Mouse (Mus musculus) G1E (cell line): Measurements from ENCODE around the gene Lrtm2.
"Not testable (repeated sequence)": the region's sequence is repeated elsewhere in the genome, so short reads cannot be mapped to it uniquely, and the experiment has no call there.

Experiments used
- CTCF ChIP-seq: IDR thresholded peaks from 2 replicates; pipeline ENCODE4 v1.5.1; 2012; ENCODE audit warnings: low read depth, low read length, inconsistent platforms, mixed read lengths
- GATA1 ChIP-seq: IDR thresholded peaks from 2 replicates; pipeline ENCODE4 v1.6.1; 2012; ENCODE audit warnings: borderline replicate concordance, low read length, inconsistent platforms, mixed read lengths
- GATA2 ChIP-seq: IDR thresholded peaks from 2 replicates; pipeline ENCODE4 v1.6.1; 2012; ENCODE audit warnings: low read depth, low read length, inconsistent platforms, borderline replicate concordance
- POLR2AphosphoS5 ChIP-seq: IDR thresholded peaks from 2 replicates; pipeline ENCODE4 v1.6.1; 2012; ENCODE audit warnings: low read depth, low read length, inconsistent platforms; ENCODE audit not compliant: insufficient replicate concordance
- TAL1 ChIP-seq: conservative IDR thresholded peaks from 2 replicates; pipeline ENCODE4 v1.6.1; 2012; ENCODE audit warnings: low read depth, low read length, inconsistent platforms, mixed read lengths

- not testable (repeated sequence) for TF ChIP-seq GATA1, CTCF, POLR2AphosphoS5, TAL1, GATA2
Observed at GRCm38 (mm10) chr6:119360250-119360649, 29.7 kb upstream of the Lrtm2 start.
